Mouse (Mus musculus) liver, embryonic 15.5 days (tissue): ENCODE measurements around the gene Cfdp1. TPM values are rescaled to one million over a fixed set of nuclear protein-coding genes. Genes with fewer than 3 reads are reported as not detected.

Source experiments
- ATAC-seq: fragments of 200-750 bp; cut with Nextera tagmentation; 2 replicates; pipeline ENCODE4 v1.8.0; 2017; ENCODE audit warnings: moderate number of reproducible peaks, mild to moderate bottlenecking, moderate library complexity; ENCODE audit not compliant: insufficient read depth
- H3K27ac ChIP-seq: fragments of 300-500 bp; sonication (generic); replicated peaks from 2 replicates; pipeline ENCODE4 v1.5.1; 2015; ENCODE audit warnings: mild to moderate bottlenecking, inconsistent platforms
- H3K27me3 ChIP-seq: fragments of 300-500 bp; sonication (generic); 2 replicates; pipeline ENCODE4 v1.6.1; 2015; ENCODE audit warnings: mild to moderate bottlenecking, inconsistent platforms
- H3K36me3 ChIP-seq: fragments of 300-500 bp; sonication (generic); replicated peaks from 2 replicates; pipeline ENCODE4 v1.6.1; 2015; ENCODE audit warnings: moderate library complexity, mild to moderate bottlenecking, inconsistent platforms
- H3K4me1 ChIP-seq: fragments of 300-500 bp; sonication (generic); replicated peaks from 2 replicates; pipeline ENCODE4 v1.6.1; 2015; ENCODE audit warnings: inconsistent platforms
- H3K4me2 ChIP-seq: fragments of 300-500 bp; sonication (generic); 2 replicates; pipeline ENCODE4 v1.6.1; 2015; ENCODE audit warnings: moderate library complexity, mild to moderate bottlenecking, inconsistent platforms
- H3K4me3 ChIP-seq: fragments of 300-500 bp; sonication (generic); replicated peaks from 2 replicates; pipeline ENCODE4 v1.5.1; 2015; ENCODE audit warnings: mild to moderate bottlenecking, inconsistent platforms
- H3K9ac ChIP-seq: fragments of 300-500 bp; sonication (generic); 2 replicates; pipeline ENCODE4 v1.6.1; 2015; ENCODE audit warnings: moderate library complexity, mild to moderate bottlenecking, inconsistent platforms
- H3K9me3 ChIP-seq: fragments of 300-500 bp; sonication (generic); replicated peaks from 2 replicates; pipeline ENCODE4 v1.6.1; 2016; ENCODE audit warnings: inconsistent platforms
- WGBS: fragments of 180-500 bp; shearing (Covaris S2); methylation state at CpG from one replicate; pipeline ENCODE4 v1.1.7; 2015; ENCODE audit warnings: mixed read lengths; ENCODE audit not compliant: insufficient replicate concordance; 5-methylcytosine and 5-hydroxymethylcytosine counted together
- polyA plus RNA-seq: library from polyadenylated mRNA; unstranded; fragments of >200 nt; fragmentation: Nextera tagmentation; extraction: Ambion mirVana; gene quantifications from 2 replicates; pipeline ENCODE4 v1.2.1, GENCODE M21; 2015

Gene Cfdp1
- polyA plus RNA-seq, 1 experiment from 2014 or later = 72.5 TPM

GRCm38 (mm10) chr8:111796528-111796927 is 57.6 kb downstream of the Cfdp1 start:
- ATAC-seq = no peak
- Histone ChIP-seq H3K4me1 (no peaks in the 10 kb centered on the region), H3K27ac (no peak overlapping the region), H3K9ac (no peak overlapping the region), H3K36me3 (peaks cover 4% of the 10 kb centered on the region; the same call in 1 of the 2 replicates), H3K9me3 (no peaks in the 10 kb centered on the region), H3K4me3 (no peak overlapping the region), H3K4me2 (no peak overlapping the region), H3K27me3 (no peaks in the 10 kb centered on the region)
- 74% methylated on average over 1 of the region's 1 CpGs for WGBS

GRCm38 (mm10) chr8:111793324-111793917 is 60.7 kb downstream of the Cfdp1 start:
- WGBS = 67% methylated on average over 3 of the region's 3 CpGs

GRCm38 (mm10) chr8:111789639-111790038 is 64.5 kb downstream of the Cfdp1 start:
- ATAC-seq = no peak
- no peak overlapping the region for H3K4me3 ChIP-seq
- H3K27ac ChIP-seq = no peak overlapping the region
- no peaks in the 10 kb centered on the region for H3K9me3 ChIP-seq
- no peaks in the 10 kb centered on the region for H3K27me3 ChIP-seq
- no peak overlapping the region for H3K4me2 ChIP-seq
- no peaks in the 10 kb centered on the region for H3K36me3 ChIP-seq
- no peak overlapping the region for H3K9ac ChIP-seq
- no peaks in the 10 kb centered on the region for H3K4me1 ChIP-seq

More at GRCm38 (mm10) chr8:111793324-111793917, 60.7 kb downstream of the Cfdp1 start:
- no peak for ATAC-seq
- H3K36me3 ChIP-seq = peaks cover 4% of the 10 kb centered on the region; the same call in 1 of the 2 replicates
- no peak overlapping the region for H3K9ac ChIP-seq
- no peak overlapping the region for H3K27ac ChIP-seq
- H3K9me3 ChIP-seq = no peaks in the 10 kb centered on the region
- no peaks in the 10 kb centered on the region for H3K27me3 ChIP-seq
- H3K4me3 ChIP-seq = no peak overlapping the region
- no peaks in the 10 kb centered on the region for H3K4me1 ChIP-seq
- H3K4me2 ChIP-seq = no peak overlapping the region

- no peaks in the 10 kb centered on the region for H3K27me3 ChIP-seq
- WGBS = 61% methylated on average over 4 of the region's 4 CpGs
- ATAC-seq = no peak
These were observed 64.9 kb downstream of the Cfdp1 start for GRCm38 (mm10) chr8:111789200-111789599.

GRCm38 (mm10) chr8:111788497-111788896 is 65.6 kb downstream of the Cfdp1 start:
- no peaks in the 10 kb centered on the region for H3K9me3 ChIP-seq
- H3K27ac ChIP-seq = no peak overlapping the region
- no peak overlapping the region for H3K4me2 ChIP-seq
- H3K27me3 ChIP-seq = no peaks in the 10 kb centered on the region
- H3K9ac ChIP-seq = no peak overlapping the region
- H3K36me3 ChIP-seq = no peaks in the 10 kb centered on the region
- WGBS = 66% methylated on average over 3 of the region's 3 CpGs
- no peaks in the 10 kb centered on the region for H3K4me1 ChIP-seq
- H3K4me3 ChIP-seq = no peak overlapping the region
- ATAC-seq = no peak

More at GRCm38 (mm10) chr8:111789200-111789599, 64.9 kb downstream of the Cfdp1 start:
- Histone ChIP-seq H3K4me2 (no peak overlapping the region), H3K4me3 (no peak overlapping the region), H3K4me1 (no peaks in the 10 kb centered on the region), H3K27ac (no peak overlapping the region), H3K36me3 (no peaks in the 10 kb centered on the region), H3K9ac (no peak overlapping the region), H3K9me3 (no peaks in the 10 kb centered on the region)

GRCm38 (mm10) chr8:111788085-111788484 is 66.0 kb downstream of the Cfdp1 start:
- H3K9ac ChIP-seq = no peak overlapping the region
- no peak for ATAC-seq
- no peak overlapping the region for H3K27ac ChIP-seq
- H3K27me3 ChIP-seq = no peaks in the 10 kb centered on the region
- H3K4me1 ChIP-seq = no peaks in the 10 kb centered on the region
- H3K4me2 ChIP-seq = no peak overlapping the region
- no peaks in the 10 kb centered on the region for H3K9me3 ChIP-seq
- no peak overlapping the region for H3K4me3 ChIP-seq
- WGBS = 68% methylated on average over 5 of the region's 5 CpGs
- no peaks in the 10 kb centered on the region for H3K36me3 ChIP-seq

- no peaks in the 10 kb centered on the region for H3K4me1 ChIP-seq
- 63% methylated on average over 4 of the region's 4 CpGs for WGBS
- H3K27me3 ChIP-seq = no peaks in the 10 kb centered on the region
- ATAC-seq = no peak
- H3K27ac ChIP-seq = no peak overlapping the region
- no peak overlapping the region for H3K9ac ChIP-seq
- no peak overlapping the region for H3K4me3 ChIP-seq
- H3K4me2 ChIP-seq = no peak overlapping the region
- H3K36me3 ChIP-seq = no peaks in the 10 kb centered on the region
- H3K9me3 ChIP-seq = no peaks in the 10 kb centered on the region
These were observed 66.4 kb downstream of the Cfdp1 start for GRCm38 (mm10) chr8:111787683-111788082.

- Histone ChIP-seq H3K9ac (no peak overlapping the region), H3K27me3 (no peaks in the 10 kb centered on the region), H3K27ac (no peak overlapping the region), H3K4me3 (no peak overlapping the region), H3K36me3 (no peaks in the 10 kb centered on the region), H3K4me2 (no peak overlapping the region), H3K9me3 (no peaks in the 10 kb centered on the region), H3K4me1 (no peaks in the 10 kb centered on the region)
- 73% methylated on average over 13 of the region's 13 CpGs for WGBS
- no peak for ATAC-seq
These were observed 67.1 kb downstream of the Cfdp1 start for GRCm38 (mm10) chr8:111786701-111787588.

- Histone ChIP-seq H3K4me2 (no peak overlapping the region), H3K9me3 (no peaks in the 10 kb centered on the region), H3K9ac (no peak overlapping the region), H3K4me3 (no peak overlapping the region), H3K27ac (no peak overlapping the region), H3K4me1 (0 out of 2 replicates have a peak, but pooled peaks cover 2% of the 10 kb centered on the region), H3K27me3 (no peaks in the 10 kb centered on the region), H3K36me3 (no peaks in the 10 kb centered on the region)
- 77% methylated on average over 2 of the region's 2 CpGs for WGBS
- ATAC-seq = no peak
These were observed 68.0 kb downstream of the Cfdp1 start for GRCm38 (mm10) chr8:111786116-111786515.

GRCm38 (mm10) chr8:111782671-111783394 is 71.3 kb downstream of the Cfdp1 start:
- no peak for ATAC-seq
- Histone ChIP-seq H3K36me3 (peaks cover 13% of the 10 kb centered on the region), H3K9me3 (no peaks in the 10 kb centered on the region), H3K27ac (no peak overlapping the region), H3K4me2 (no peak overlapping the region), H3K4me1 (peaks cover 13% of the 10 kb centered on the region; the same call in 1 of the 2 replicates), H3K27me3 (no peaks in the 10 kb centered on the region), H3K4me3 (no peak overlapping the region), H3K9ac (no peak overlapping the region)
- WGBS = 68% methylated on average over 9 of the region's 9 CpGs

- no peak overlapping the region for H3K27ac ChIP-seq
- peaks cover 13% of the 10 kb centered on the region for H3K36me3 ChIP-seq
- no peaks in the 10 kb centered on the region for H3K9me3 ChIP-seq
- WGBS = 60% methylated on average over 2 of the region's 2 CpGs
- no peak overlapping the region for H3K4me2 ChIP-seq
- H3K4me3 ChIP-seq = no peak overlapping the region
- H3K9ac ChIP-seq = no peak overlapping the region
- ATAC-seq = no peak
- peaks cover 13% of the 10 kb centered on the region; the same call in 1 of the 2 replicates for H3K4me1 ChIP-seq
- no peaks in the 10 kb centered on the region for H3K27me3 ChIP-seq
These were observed 71.9 kb downstream of the Cfdp1 start for GRCm38 (mm10) chr8:111782161-111782560.
